Mouse (Mus musculus) liver, embryonic 14.5 days (tissue): ENCODE results near the gene Ush2a. TPM values are rescaled to one million over a fixed set of nuclear protein-coding genes. Genes with fewer than 3 reads are reported as not detected.

ENCODE experiments used
- ATAC-seq: fragments of 200-750 bp; cut with Nextera tagmentation; 2 replicates; pipeline ENCODE4 v1.8.0; 2017; ENCODE audit warnings: moderate number of reproducible peaks, mild to moderate bottlenecking, moderate library complexity; ENCODE audit not compliant: insufficient read depth
- DNase-seq, 3 experiments: peaks; one replicate each; pipeline ENCODE4 v3.0.0-alpha.2; 2012 to 2013; ENCODE audit warnings: low read depth in 3 of 3, low spot score in 3 of 3
- H3K27ac ChIP-seq: fragments of 300-500 bp; sonication (generic); 2 replicates; pipeline ENCODE4 v1.5.1; 2014; ENCODE audit warnings: moderate library complexity, mild to moderate bottlenecking, control low read depth, inconsistent platforms
- H3K27me3 ChIP-seq: fragments of 300-500 bp; sonication (generic); 2 replicates; pipeline ENCODE4 v1.6.1; 2014; ENCODE audit warnings: mild to moderate bottlenecking, low read length, moderate library complexity; ENCODE audit not compliant: control insufficient read depth, insufficient read depth
- H3K36me3 ChIP-seq: fragments of 300-500 bp; sonication (generic); replicated peaks from 2 replicates; pipeline ENCODE4 v1.6.1; 2014; ENCODE audit warnings: low read depth; ENCODE audit not compliant: control insufficient read depth, insufficient read depth
- H3K4me1 ChIP-seq, 2 experiments: fragments of 200-500 bp in 1 of 2; fragments of 300-500 bp in 1 of 2; sonication (generic) in 1 of 2; replicated peaks; 2 replicates each; pipeline ENCODE4 v1.6.1; 2012 to 2014; ENCODE audit warnings: antibody characterized with exemption in 1 of 2, inconsistent platforms in 1 of 2, low read length in 1 of 2; ENCODE audit not compliant: control insufficient read depth in 2 of 2, insufficient read depth in 2 of 2
- H3K4me2 ChIP-seq: fragments of 300-500 bp; sonication (generic); 2 replicates; pipeline ENCODE4 v1.6.1; 2014; ENCODE audit warnings: low read depth, mild to moderate bottlenecking, control low read depth, moderate library complexity
- H3K4me3 ChIP-seq, 2 experiments: fragments of 200-500 bp in 1 of 2; fragments of 300-500 bp in 1 of 2; sonication (generic) in 1 of 2; 2 replicates each; pipeline ENCODE4 v1.5.1; 2012 to 2014; ENCODE audit warnings: low read depth in 2 of 2, low read length in 2 of 2, mild to moderate bottlenecking in 2 of 2, control low read depth in 1 of 2, inconsistent platforms in 1 of 2, moderate library complexity in 1 of 2; ENCODE audit not compliant: insufficient read depth in 1 of 2
- H3K9ac ChIP-seq: fragments of 300-500 bp; sonication (generic); replicated peaks from 2 replicates; pipeline ENCODE4 v1.6.1; 2014; ENCODE audit warnings: mild to moderate bottlenecking, control low read depth, moderate library complexity
- H3K9me3 ChIP-seq: fragments of 300-500 bp; sonication (generic); 2 replicates; pipeline ENCODE4 v1.6.1; 2016; ENCODE audit warnings: low read length, mixed read lengths; ENCODE audit not compliant: control insufficient read depth
- CTCF ChIP-seq: IDR thresholded peaks from 2 replicates; pipeline ENCODE4 v1.5.1; 2016; ENCODE audit warnings: antibody characterized with exemption, low read depth, control low read depth
- EP300 ChIP-seq: IDR thresholded peaks from 2 replicates; pipeline ENCODE4 v1.6.1; 2016; ENCODE audit warnings: antibody characterized with exemption, low read depth
- WGBS: fragments of 180-500 bp; shearing (Covaris S2); extraction: QIAGEN DNeasy Blood & Tissue Kit; methylation state at CpG from one replicate; pipeline ENCODE4 v1.1.7; 2014; ENCODE audit not compliant: insufficient replicate concordance; 5-methylcytosine and 5-hydroxymethylcytosine counted together
- polyA plus RNA-seq, 2 experiments: library from polyadenylated mRNA; depleted of rRNA in 1 of 2; stranded (reverse) in 1 of 2; unstranded in 1 of 2; fragments of >200 nt; fragmentation: Nextera tagmentation in 1 of 2; extraction: Ambion mirVana in 1 of 2; gene quantifications; 2 replicates each; pipeline versions ENCODE4 v1.2.1 to v1.2.3; 2012 to 2014

Ush2a gene
- polyA plus RNA-seq, 2 experiments, result 0.02 TPM; not detected in 1

GRCm38 (mm10) chr1:188599134-188599533 is 337.3 kb downstream of the Ush2a start:
- H3K4me2 ChIP-seq, result no peak overlapping the region
- TF ChIP-seq CTCF, result no peak
- no peak for DNase-seq
- H3K4me3 ChIP-seq, result no peak overlapping the region
- no peaks in the 10 kb centered on the region for H3K9me3 ChIP-seq
- ATAC-seq, result no peak
- no peak overlapping the region for H3K9ac ChIP-seq
- H3K27ac ChIP-seq, result no peak overlapping the region
- H3K4me1 ChIP-seq, result no peaks in the 10 kb centered on the region
- no peaks in the 10 kb centered on the region for H3K36me3 ChIP-seq
- WGBS, result 67% methylated on average over 8 of the region's 8 CpGs
- no peaks in the 10 kb centered on the region for H3K27me3 ChIP-seq

GRCm38 (mm10) chr1:188606450-188606849 is 344.6 kb downstream of the Ush2a start:
- no peaks in the 10 kb centered on the region for H3K36me3 ChIP-seq
- H3K4me3 ChIP-seq, result no peak overlapping the region
- no peak for DNase-seq
- H3K4me1 ChIP-seq, result no peaks in the 10 kb centered on the region
- H3K27ac ChIP-seq, result no peak overlapping the region
- ATAC-seq, result no peak
- TF ChIP-seq EP300 (no peak), CTCF (no peak)
- H3K4me2 ChIP-seq, result no peak overlapping the region
- no peaks in the 10 kb centered on the region for H3K27me3 ChIP-seq
- no peaks in the 10 kb centered on the region for H3K9me3 ChIP-seq
- no peak overlapping the region for H3K9ac ChIP-seq

- TF ChIP-seq CTCF, result no peak
- no peak for TF ChIP-seq EP300
- H3K27ac ChIP-seq, result no peak overlapping the region
- H3K36me3 ChIP-seq, result no peaks in the 10 kb centered on the region
- no peak overlapping the region for H3K4me3 ChIP-seq
- no peak for ATAC-seq
- 47% methylated on average over 5 of the region's 5 CpGs for WGBS
- H3K9ac ChIP-seq, result no peak overlapping the region
- no peak overlapping the region for H3K4me2 ChIP-seq
- H3K27me3 ChIP-seq, result no peaks in the 10 kb centered on the region
- H3K4me1 ChIP-seq, result no peaks in the 10 kb centered on the region
- no peak for DNase-seq
- H3K9me3 ChIP-seq, result no peaks in the 10 kb centered on the region
These were observed 354.7 kb downstream of the Ush2a start for GRCm38 (mm10) chr1:188616547-188616946.

GRCm38 (mm10) chr1:188633736-188634135 is 371.9 kb downstream of the Ush2a start:
- no peak overlapping the region for H3K9ac ChIP-seq
- no peak for DNase-seq

GRCm38 (mm10) chr1:188639666-188640065 is 377.8 kb downstream of the Ush2a start:
- Histone ChIP-seq H3K9ac (no peak overlapping the region), H3K27me3 (no peaks in the 10 kb centered on the region), H3K36me3 (no peaks in the 10 kb centered on the region), H3K27ac (no peak overlapping the region), H3K4me1 (no peaks in the 10 kb centered on the region), H3K4me3 (no peak overlapping the region), H3K9me3 (no peaks in the 10 kb centered on the region), H3K4me2 (no peak overlapping the region)
- TF ChIP-seq EP300 (no peak), CTCF (no peak)
- DNase-seq (no peak), ATAC-seq (no peak)

More at GRCm38 (mm10) chr1:188633736-188634135, 371.9 kb downstream of the Ush2a start:
- Histone ChIP-seq H3K27me3 (no peaks in the 10 kb centered on the region), H3K9me3 (no peaks in the 10 kb centered on the region), H3K4me2 (no peak overlapping the region), H3K4me1 (no peaks in the 10 kb centered on the region), H3K36me3 (no peaks in the 10 kb centered on the region), H3K27ac (no peak overlapping the region), H3K4me3 (no peak overlapping the region)
- TF ChIP-seq EP300 (no peak), CTCF (no peak; the same call in 1 of the 2 replicates)
- WGBS, result 43% methylated on average over 4 of the region's 4 CpGs
- no peak for ATAC-seq
